Mouse (Mus musculus) heart, postnatal 0 days (tissue): ENCODE results near the gene Kif9. TPM values are rescaled to one million over a fixed set of nuclear protein-coding genes. Genes with fewer than 3 reads are reported as not detected.

Source experiments
- ATAC-seq: fragments of 200-750 bp; cut with Nextera tagmentation; 2 replicates; pipeline ENCODE4 v1.8.0; 2017; ENCODE audit warnings: low read depth, moderate number of reproducible peaks, moderate library complexity; ENCODE audit not compliant: insufficient read depth
- DNase-seq: peaks from one replicate; pipeline ENCODE4 v3.0.0-alpha.2; 2016; ENCODE audit warnings: low spot score
- H3K27ac ChIP-seq: fragments of 300-500 bp; sonication (generic); 2 replicates; pipeline ENCODE4 v1.5.1; 2014; ENCODE audit warnings: low read depth, mild to moderate bottlenecking
- H3K27me3 ChIP-seq: fragments of 300-500 bp; sonication (generic); 2 replicates; pipeline ENCODE4 v1.6.1; 2014; ENCODE audit warnings: low read length, mixed read lengths; ENCODE audit not compliant: control insufficient read depth, insufficient read depth
- H3K36me3 ChIP-seq: fragments of 300-500 bp; sonication (generic); replicated peaks from 2 replicates; pipeline ENCODE4 v1.6.1; 2014; ENCODE audit warnings: low read length, mixed read lengths; ENCODE audit not compliant: control insufficient read depth, insufficient read depth
- H3K4me1 ChIP-seq: fragments of 300-500 bp; sonication (generic); 2 replicates; pipeline ENCODE4 v1.6.1; 2014; ENCODE audit warnings: antibody characterized with exemption; ENCODE audit not compliant: control insufficient read depth, insufficient read depth
- H3K4me2 ChIP-seq: fragments of 300-500 bp; sonication (generic); 2 replicates; pipeline ENCODE4 v1.6.1; 2014; ENCODE audit warnings: low read depth, mild to moderate bottlenecking, low read length, moderate library complexity
- H3K4me3 ChIP-seq: fragments of 300-500 bp; sonication (generic); 2 replicates; pipeline ENCODE4 v1.5.1; 2014; ENCODE audit warnings: low read depth, low read length
- H3K9ac ChIP-seq: fragments of 300-500 bp; sonication (generic); replicated peaks from 2 replicates; pipeline ENCODE4 v1.6.1; 2014; ENCODE audit warnings: low read depth, low read length, mixed read lengths
- H3K9me3 ChIP-seq: fragments of 300-500 bp; sonication (generic); replicated peaks from 2 replicates; pipeline ENCODE4 v1.6.1; 2016; ENCODE audit warnings: low read length; ENCODE audit not compliant: control insufficient read depth
- CTCF ChIP-seq: IDR thresholded peaks from 2 replicates; pipeline ENCODE4 v1.5.1; 2016; ENCODE audit warnings: antibody characterized with exemption, control low read depth, low read depth
- EP300 ChIP-seq: IDR thresholded peaks from 2 replicates; pipeline ENCODE4 v1.6.1; 2016; ENCODE audit warnings: antibody characterized with exemption, low read depth
- WGBS: fragments of 180-500 bp; shearing (Covaris S2); extraction: QIAGEN DNeasy Blood & Tissue Kit; methylation state at CpG from one replicate; pipeline ENCODE4 v1.1.7; 2014; 5-methylcytosine and 5-hydroxymethylcytosine counted together
- polyA plus RNA-seq: library from polyadenylated mRNA; unstranded; fragments of >200 nt; fragmentation: Nextera tagmentation; extraction: Ambion mirVana; gene quantifications from 2 replicates; pipeline ENCODE4 v1.2.1, GENCODE M21; 2015
- total RNA-seq: library from RNA; depleted of rRNA; stranded (reverse); fragments of >200 nt; gene quantifications from 2 replicates; pipeline ENCODE4 v1.2.3, GENCODE M21; 2014; ENCODE audit warnings: low replicate concordance

The Kif9 gene
- total and polyA plus RNA-seq, 2 experiments from 2014 or later: 0.29 TPM; not detected in 1

GRCm38 (mm10) chr9:110466179-110466578 is 10.6 kb upstream of the Kif9 start:
- Histone ChIP-seq H3K9ac (no peak overlapping the region), H3K36me3 (no peaks in the 10 kb centered on the region), H3K4me1 (no peaks in the 10 kb centered on the region), H3K9me3 (no peaks in the 10 kb centered on the region), H3K4me2 (no peak overlapping the region), H3K27me3 (no peaks in the 10 kb centered on the region), H3K27ac (no peak overlapping the region), H3K4me3 (no peak overlapping the region)
- no peak for DNase-seq
- ATAC-seq: no peak
- WGBS: 91% methylated on average over 3 of the region's 3 CpGs
- peak; percentile 34 for TF ChIP-seq CTCF
- TF ChIP-seq EP300: no peak

- Histone ChIP-seq H3K4me1 (peaks cover 7% of the 10 kb centered on the region), H3K4me2 (no peak overlapping the region), H3K4me3 (no peak overlapping the region), H3K9me3 (no peaks in the 10 kb centered on the region), H3K27ac (no peak overlapping the region), H3K9ac (no peak overlapping the region), H3K27me3 (0 out of 2 replicates have a peak, but pooled peaks cover 6% of the 10 kb centered on the region), H3K36me3 (0 out of 2 replicates have a peak, but pooled peaks cover 4% of the 10 kb centered on the region)
- DNase-seq (no peak), ATAC-seq (no peak)
- whole genome bisulfite sequencing: 42% methylated on average over 11 of the region's 11 CpGs
- TF ChIP-seq CTCF: no peak
- TF ChIP-seq EP300: no peak
Measured at GRCm38 (mm10) chr9:110477951-110478350, 1.2 kb downstream of the Kif9 start.

DNA sequence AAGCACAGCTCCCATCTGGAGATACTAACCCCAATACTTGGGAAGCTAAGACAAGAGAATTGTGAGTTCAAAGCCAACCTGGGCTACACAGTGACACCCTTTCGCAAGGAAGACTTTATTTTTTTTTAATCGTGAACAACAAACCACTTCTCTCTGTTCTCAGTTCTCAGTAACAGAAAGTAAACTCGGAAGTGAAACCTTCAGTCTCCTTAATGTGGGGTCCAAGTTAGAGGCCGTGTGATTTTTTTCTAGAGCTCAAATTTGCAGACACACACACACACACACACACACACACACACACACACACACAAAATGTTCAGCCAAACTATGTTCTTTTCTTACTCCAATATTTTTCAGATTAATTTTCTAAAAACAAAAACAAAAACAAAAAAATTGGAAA is 1.9 kb downstream of the Kif9 start:
- no peak overlapping the region for H3K27ac ChIP-seq
- TF ChIP-seq CTCF: no peak
- no peak for TF ChIP-seq EP300
- H3K27me3 ChIP-seq: 0 out of 2 replicates have a peak, but pooled peaks cover 6% of the 10 kb centered on the region
- H3K4me1 ChIP-seq: peaks cover 7% of the 10 kb centered on the region
- ATAC-seq (no peak), DNase-seq (no peak)
- H3K36me3 ChIP-seq: no peaks in the 10 kb centered on the region
- H3K4me2 ChIP-seq: no peak overlapping the region
- no peaks in the 10 kb centered on the region for H3K9me3 ChIP-seq
- no peak overlapping the region for H3K4me3 ChIP-seq
- H3K9ac ChIP-seq: no peak overlapping the region
- WGBS: 62% methylated on average over 4 of the region's 4 CpGs

DNA sequence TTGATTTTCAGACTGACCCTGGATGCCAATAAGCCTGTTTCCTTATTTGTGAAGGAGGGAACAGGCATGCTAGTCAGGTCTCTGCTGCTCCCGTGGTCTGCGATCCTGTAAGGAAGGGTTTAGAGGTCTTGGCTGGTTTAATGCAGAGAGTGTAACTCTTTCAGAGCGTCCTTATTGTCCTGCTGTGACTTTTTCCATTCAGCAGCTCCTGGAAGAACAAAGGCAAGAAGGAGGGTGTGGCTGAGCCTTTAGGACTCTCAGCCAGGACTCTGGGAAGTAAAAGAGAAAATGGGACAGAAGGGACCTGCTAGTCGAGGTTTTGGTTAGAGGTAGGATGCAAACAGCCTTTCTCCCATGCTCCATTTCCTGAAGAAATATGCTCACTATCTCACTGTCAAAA is 12.1 kb downstream of the Kif9 start:
- WGBS: 52% methylated on average over 4 of the region's 4 CpGs
- TF ChIP-seq EP300 (no peak), CTCF (no peak)
- no peak overlapping the region for H3K4me3 ChIP-seq
- H3K9me3 ChIP-seq: peaks cover 9% of the 10 kb centered on the region
- no peaks in the 10 kb centered on the region for H3K27me3 ChIP-seq
- no peak overlapping the region for H3K4me2 ChIP-seq
- no peaks in the 10 kb centered on the region for H3K4me1 ChIP-seq
- no peak for ATAC-seq
- H3K9ac ChIP-seq: no peak overlapping the region
- no peaks in the 10 kb centered on the region for H3K36me3 ChIP-seq
- no peak overlapping the region for H3K27ac ChIP-seq
- DNase-seq: no peak

- WGBS: 59% methylated on average over 5 of the region's 5 CpGs
- no peak for TF ChIP-seq EP300
- TF ChIP-seq CTCF: peak; percentile 27
- H3K4me1 ChIP-seq: no peaks in the 10 kb centered on the region
- H3K9me3 ChIP-seq: peaks cover 9% of the 10 kb centered on the region
- H3K4me2 ChIP-seq: no peak overlapping the region
- no peaks in the 10 kb centered on the region for H3K36me3 ChIP-seq
- H3K9ac ChIP-seq: no peak overlapping the region
- H3K27ac ChIP-seq: no peak overlapping the region
- ATAC-seq: no peak
- DNase-seq: no peak
- H3K27me3 ChIP-seq: no peaks in the 10 kb centered on the region
- no peak overlapping the region for H3K4me3 ChIP-seq
Measured at GRCm38 (mm10) chr9:110490913-110491312, 14.2 kb downstream of the Kif9 start.

- Histone ChIP-seq H3K4me3 (no peak overlapping the region), H3K36me3 (no peaks in the 10 kb centered on the region), H3K4me2 (no peak overlapping the region), H3K9me3 (no peaks in the 10 kb centered on the region), H3K9ac (no peak overlapping the region), H3K27me3 (no peaks in the 10 kb centered on the region), H3K27ac (no peak overlapping the region), H3K4me1 (no peaks in the 10 kb centered on the region)
- ATAC-seq (no peak), DNase-seq (no peak)
- 24% methylated on average over 2 of the region's 2 CpGs for WGBS
- TF ChIP-seq CTCF (no peak), EP300 (no peak)
Measured at GRCm38 (mm10) chr9:110525737-110526136, 49.0 kb downstream of the Kif9 start.
